Mouse (Mus musculus) Patski (cell line): Measurements from ENCODE around the gene Crygb. TPM values are rescaled to one million over a fixed set of nuclear protein-coding genes. Genes with fewer than 3 reads are reported as not detected.

ENCODE experiments used
- ATAC-seq: fragments of 100-300 bp; one replicate; pipeline ENCODE4 v1.8.0; 2021
- CTCF ChIA-PET: fragments of 350-600 bp; sonication (Branson Sonifier 250); formaldehyde crosslinking; loops from one replicate; lab custom pipeline; 2022; ENCODE audit warnings: inconsistent platforms; lab: Charles Lee
- POLR2A ChIA-PET: fragments of 350-600 bp; sonication (Branson Sonifier 250); formaldehyde crosslinking; loops from one replicate; lab custom pipeline; 2022; ENCODE audit warnings: antibody characterized with exemption, inconsistent platforms; lab: Charles Lee
- DNase-seq: peaks from one replicate; pipeline ENCODE4 v3.0.0-alpha.2; 2011; ENCODE audit warnings: low read depth, low spot score
- H3K27me3 ChIP-seq: fragments of 371-371 bp; one replicate; pipeline ENCODE4 v1.5.1; 2021
- CTCF ChIP-seq: fragments of 100-300 bp; IDR thresholded peaks from one replicate; pipeline ENCODE4 v1.5.1; 2021
- in situ Hi-C: fragments of 300-500 bp; cut with MboI; formaldehyde crosslinking; loops from 3 replicates; pipeline ENCODE4 v1.11.1; 2018; ENCODE audit warnings: low pct_unique_long_range_greater_than_20kb, mixed read lengths
- polyA plus RNA-seq: library from polyadenylated mRNA; unstranded; gene quantifications from one replicate; pipeline ENCODE4 v1.2.3, GENCODE M21; 2021

Crygb gene
- polyA plus RNA-seq, 1 experiment from 2014 or later = not detected

- CTCF ChIA-PET = interaction anchor here (0.8 to 5.6 kb wide), 15 partner anchors 10 to 74 kb away, joined by 3 to 62 read pairs (median 4); no protein-coding TSS in a partner anchor
- H3K27me3 ChIP-seq = peaks cover 10% of the 10 kb centered on the region
- DNase-seq (peak; percentile 39), ATAC-seq (peak; percentile 47)
- in situ Hi-C loops = loop anchor here (5.0 kb wide), 1 partner anchor 65 kb away; no protein-coding TSS in a partner anchor
- peak; percentile 92 for TF ChIP-seq CTCF
- POLR2A ChIA-PET = interaction anchor here (1.8 kb wide), 1 partner anchor 67 kb away, joined by 12 read pairs; no protein-coding TSS in a partner anchor
Measured at GRCm38 (mm10) chr1:65112031-65112806, 30.1 kb upstream of the Crygb start.

GRCm38 (mm10) chr1:65109756-65110435, 27.8 kb upstream of the Crygb start:
- ChIA-PET POLR2A (no interaction called here), CTCF (no interaction called here)
- H3K27me3 ChIP-seq = peaks cover 22% of the 10 kb centered on the region
- no peak for ATAC-seq
- DNase-seq = no peak
- in situ Hi-C loops = loop anchor here (5.0 kb wide), 1 partner anchor 67 kb away; no protein-coding TSS in a partner anchor
- no peak for TF ChIP-seq CTCF

GRCm38 (mm10) chr1:65109196-65109595, 27.1 kb upstream of the Crygb start:
- TF ChIP-seq CTCF = no peak
- ChIA-PET POLR2A (no interaction called here), CTCF (interaction anchor here (1.0 kb wide), 1 partner anchor 17 kb away, joined by 3 read pairs; no protein-coding TSS in a partner anchor)
- in situ Hi-C loops = no loop called here
- DNase-seq (no peak), ATAC-seq (no peak)
- peaks cover 27% of the 10 kb centered on the region for H3K27me3 ChIP-seq

GRCm38 (mm10) chr1:65107654-65108279, 25.7 kb upstream of the Crygb start:
- DNase-seq = no peak
- CTCF ChIA-PET = interaction anchor here (1.2 to 1.4 kb wide), 2 partner anchors 71 to 72 kb away, joined by 3 read pairs; no protein-coding TSS in a partner anchor
- H3K27me3 ChIP-seq = peaks cover 28% of the 10 kb centered on the region
- in situ Hi-C loops = no loop called here
- ATAC-seq = no peak
- POLR2A ChIA-PET = no interaction called here
- no peak for TF ChIP-seq CTCF

GRCm38 (mm10) chr1:65103273-65103672, 21.2 kb upstream of the Crygb start, which contains the start of gene Cryga:
TSS of gene Cryga (minus strand) at chr1:65103373.
- peaks cover 37% of the 10 kb centered on the region for H3K27me3 ChIP-seq
- ATAC-seq (no peak), DNase-seq (no peak)
- no peak for TF ChIP-seq CTCF
- in situ Hi-C loops = no loop called here
- POLR2A ChIA-PET = no interaction called here
- CTCF ChIA-PET = no interaction called here

GRCm38 (mm10) chr1:65096953-65097352, 14.9 kb upstream of the Crygb start:
- DNase-seq (no peak), ATAC-seq (no peak)
- POLR2A ChIA-PET = no interaction called here
- peaks cover 8% of the 10 kb centered on the region for H3K27me3 ChIP-seq
- in situ Hi-C loops = no loop called here
- CTCF ChIA-PET = no interaction called here
- TF ChIP-seq CTCF = no peak

- POLR2A ChIA-PET = interaction anchor here (0.6 kb wide), 1 partner anchor 1297 kb away, joined by 4 read pairs; no protein-coding TSS in a partner anchor
- in situ Hi-C loops = no loop called here
- ATAC-seq = no peak
- CTCF ChIA-PET = interaction anchor here (0.9 to 1.3 kb wide), 5 partner anchors 17 to 88 kb away, joined by 3 to 6 read pairs (median 3); no protein-coding TSS in a partner anchor
- no peak for TF ChIP-seq CTCF
- no peaks in the 10 kb centered on the region for H3K27me3 ChIP-seq
- DNase-seq = peak; percentile 13
Measured at GRCm38 (mm10) chr1:65091566-65091965, 9.5 kb upstream of the Crygb start.

GRCm38 (mm10) chr1:65090370-65090769, 8.3 kb upstream of the Crygb start:
- ChIA-PET CTCF (no interaction called here), POLR2A (no interaction called here)
- no peak for DNase-seq
- TF ChIP-seq CTCF = no peak
- no peaks in the 10 kb centered on the region for H3K27me3 ChIP-seq
- in situ Hi-C loops = no loop called here
- no peak for ATAC-seq

GRCm38 (mm10) chr1:65088567-65089356, 6.7 kb upstream of the Crygb start:
- TF ChIP-seq CTCF = no peak
- no peaks in the 10 kb centered on the region for H3K27me3 ChIP-seq
- in situ Hi-C loops = no loop called here
- ATAC-seq = no peak
- DNase-seq = no peak
- POLR2A ChIA-PET = no interaction called here
- CTCF ChIA-PET = interaction anchor here (2.6 kb wide), 1 partner anchor 11 kb away, joined by 9 read pairs; no protein-coding TSS in a partner anchor
